Mouse (Mus musculus): ENCODE results near the gene Tbc1d14.

Tbc1d14 gene

DNA sequence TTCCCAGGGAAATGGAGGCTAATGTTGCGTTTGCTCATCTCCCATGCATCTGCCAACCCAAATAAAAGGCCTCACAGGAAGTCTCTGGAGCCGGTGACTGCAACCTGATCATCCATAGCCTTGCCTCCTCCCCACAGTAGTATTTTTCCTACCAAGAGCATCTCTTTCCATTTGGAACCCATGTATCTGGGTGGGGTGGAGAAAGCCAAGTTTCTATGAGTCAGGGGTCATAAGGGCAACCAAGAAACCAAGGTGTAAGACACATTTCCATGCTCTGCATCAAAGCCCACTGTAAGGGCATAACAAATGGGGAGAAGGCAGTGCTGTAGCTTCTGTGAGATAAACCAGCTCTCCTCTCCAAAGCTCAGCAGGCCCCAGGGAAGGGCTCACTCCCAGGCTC is 131.8 kb downstream of the Tbc1d14 start:
- no peak for DNase-seq (ENCODE audit: low spot score)

- DNase-seq (ENCODE audit: low spot score): no peak
Observed at GRCm38 (mm10) chr5:36460712-36461111, 132.4 kb downstream of the Tbc1d14 start.

GRCm38 (mm10) chr5:36458926-36459325 is 134.2 kb downstream of the Tbc1d14 start:
- DNase-seq (ENCODE audit: low spot score): peak; percentile 56

DNA sequence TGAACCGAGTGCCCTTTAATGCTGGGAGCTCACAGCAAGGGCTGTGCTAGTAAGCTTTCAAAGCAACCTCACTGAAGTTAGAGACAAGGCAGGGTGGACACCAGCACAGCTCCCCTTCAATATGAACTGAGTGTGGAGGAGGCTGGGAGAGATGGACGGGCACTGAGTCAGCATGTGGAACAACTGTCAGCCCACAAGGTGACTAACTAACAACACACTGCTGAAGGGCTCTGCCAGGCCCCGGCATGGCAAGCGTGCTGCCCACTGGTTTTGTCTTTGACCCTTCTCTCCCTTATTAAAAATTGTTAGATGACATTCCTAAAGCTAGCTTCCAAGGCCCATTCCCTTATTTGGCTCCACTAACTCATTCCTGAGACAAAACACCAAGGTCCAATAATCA is 135.4 kb downstream of the Tbc1d14 start:
- DNase-seq (ENCODE audit: low spot score): no peak

DNA sequence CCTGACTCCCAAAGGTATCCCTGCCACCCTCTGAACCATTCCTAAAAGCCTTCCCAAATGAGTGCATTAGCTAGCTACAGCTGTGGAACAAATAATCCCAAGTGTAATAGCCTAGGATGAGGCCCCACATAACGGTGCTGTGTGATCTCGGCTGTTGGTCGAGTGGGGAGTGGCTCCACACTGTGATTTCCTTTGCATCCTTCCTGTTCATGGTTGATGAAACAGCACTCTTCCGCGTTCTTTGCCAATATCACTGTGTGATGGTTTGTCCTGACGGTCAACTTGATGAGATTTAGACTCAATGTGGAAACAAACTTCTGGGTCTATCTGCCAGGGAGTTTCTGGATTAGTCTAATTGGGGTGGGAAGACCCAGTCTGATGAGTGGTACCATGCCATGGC is 140.3 kb downstream of the Tbc1d14 start:
- no peak for DNase-seq (ENCODE audit: low spot score)

DNA sequence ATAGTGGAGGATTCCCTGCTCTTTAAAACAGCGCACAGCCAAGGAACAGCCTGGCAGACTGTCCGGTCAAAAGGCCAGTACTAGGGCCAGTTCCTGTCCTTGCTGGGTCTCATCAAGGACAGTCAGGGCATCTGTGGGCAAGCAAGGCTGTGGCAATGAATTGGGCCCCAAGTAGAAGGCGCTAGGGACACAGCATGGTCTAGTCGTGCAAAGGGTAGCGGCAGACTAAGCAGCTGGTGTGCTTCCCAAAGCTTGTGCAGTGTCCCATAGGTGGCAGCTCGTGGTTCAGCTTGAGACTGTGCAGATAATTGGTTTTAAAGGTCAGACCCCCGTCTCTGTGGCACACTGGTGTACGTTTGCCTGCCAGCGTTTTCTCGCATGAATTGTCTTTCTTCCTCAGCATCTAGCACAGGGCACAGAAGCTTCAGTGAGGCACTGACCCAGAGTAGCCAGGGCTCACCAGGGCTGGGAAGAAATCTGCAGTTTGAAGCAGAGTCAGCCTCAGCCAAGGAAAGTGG is 141.1 kb downstream of the Tbc1d14 start:
- no peak for DNase-seq (ENCODE audit: low spot score)

- DNase-seq (ENCODE audit: low spot score): no peak
Observed at GRCm38 (mm10) chr5:36451119-36451518, 142.0 kb downstream of the Tbc1d14 start.

GRCm38 (mm10) chr5:36449710-36450358 is 143.2 kb downstream of the Tbc1d14 start:
- DNase-seq (ENCODE audit: low spot score): no peak

DNA sequence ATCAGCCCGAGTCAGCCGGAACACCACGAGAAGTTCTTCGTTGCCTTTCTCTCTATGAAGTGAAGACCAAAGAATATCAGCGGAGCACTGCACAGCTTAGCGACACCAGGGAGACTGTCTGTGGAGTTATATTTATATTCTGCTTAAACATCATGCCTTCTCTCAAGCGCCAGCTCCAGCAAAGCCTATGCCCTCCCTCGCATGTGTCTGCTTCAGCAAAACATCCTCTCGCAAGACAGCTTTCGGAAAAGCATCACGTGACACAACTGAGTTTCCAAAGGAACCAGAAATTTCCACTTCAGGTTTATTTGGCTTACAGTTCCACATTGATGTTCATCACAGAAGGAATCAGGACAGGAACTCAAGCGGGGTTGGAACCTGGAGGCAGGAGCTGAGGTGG is 145.2 kb downstream of the Tbc1d14 start:
- no peak for DNase-seq (ENCODE audit: low spot score)

DNA sequence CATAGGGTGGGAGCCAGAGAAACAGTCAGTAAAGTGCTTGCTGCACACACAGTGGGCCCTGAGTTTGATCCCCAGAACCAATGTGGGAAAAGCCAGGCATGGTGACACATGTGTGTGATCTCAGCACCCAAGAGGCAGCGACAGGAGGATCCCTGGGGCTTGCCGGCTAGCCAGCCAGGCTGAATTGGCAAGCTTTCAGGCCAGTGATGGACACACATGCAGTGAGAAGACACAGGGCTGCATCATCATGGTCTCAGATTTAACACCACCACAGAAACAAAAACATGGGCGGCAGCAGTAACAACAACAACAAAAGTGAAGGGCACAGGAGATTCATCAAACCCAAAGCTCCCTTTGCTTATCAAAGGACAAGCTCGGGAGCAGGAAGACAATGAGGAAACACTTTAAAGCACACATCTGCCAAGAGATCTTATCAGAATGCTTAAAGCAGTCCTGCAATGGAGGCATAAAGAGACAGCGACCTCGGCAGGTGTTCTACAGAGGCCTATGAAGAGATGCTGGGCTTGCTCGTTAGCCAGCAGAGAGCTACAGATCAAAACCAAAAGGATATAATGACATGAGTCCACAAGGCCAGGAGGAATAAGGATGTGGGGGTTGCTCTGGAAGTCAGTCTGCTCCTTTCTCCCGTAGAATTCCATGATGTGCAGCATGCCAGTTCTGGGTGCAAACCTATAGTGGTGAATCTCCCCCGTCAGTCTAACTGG is 146.7 kb downstream of the Tbc1d14 start:
- no peak for DNase-seq (ENCODE audit: low spot score)

- DNase-seq (ENCODE audit: low spot score): no peak
Observed at GRCm38 (mm10) chr5:36445028-36445427, 148.0 kb downstream of the Tbc1d14 start.

DNA sequence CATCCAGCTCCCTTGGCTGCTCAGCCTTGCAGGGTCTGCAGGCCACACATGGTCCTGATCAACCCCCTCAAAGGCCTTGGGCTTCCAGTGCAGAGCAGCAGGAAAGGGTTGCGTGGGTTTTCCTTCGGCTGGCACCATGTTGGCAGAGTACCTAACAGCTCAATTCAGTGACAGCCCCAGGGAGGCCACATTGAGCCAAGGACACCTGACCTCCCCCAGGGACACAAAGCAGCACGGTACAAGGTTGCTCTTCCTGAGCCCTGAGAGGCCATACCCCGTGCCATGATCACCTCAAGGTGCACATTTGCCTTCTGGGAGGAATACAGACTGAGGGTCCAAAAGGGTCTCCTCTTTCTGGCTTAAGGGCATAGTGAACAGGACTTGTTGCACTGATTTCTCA is 148.5 kb downstream of the Tbc1d14 start:
- DNase-seq (ENCODE audit: low spot score): no peak

GRCm38 (mm10) chr5:36440741-36441140 is 152.3 kb downstream of the Tbc1d14 start:
- DNase-seq (ENCODE audit: low spot score): no peak

Data from layer of hippocampus, adult 11-12 months (tissue).